Mouse (Mus musculus): ENCODE measurements around the gene Map1b. TPM values are rescaled to one million over a fixed set of nuclear protein-coding genes. Genes with fewer than 3 reads are reported as not detected.

Map1b gene
- total RNA-seq, 1 experiment from 2014 or later: 69.6 TPM

- DNase-seq: no peak
Measured at GRCm38 (mm10) chr13:99527936-99528335, 11.6 kb upstream of the Map1b start.

DNA sequence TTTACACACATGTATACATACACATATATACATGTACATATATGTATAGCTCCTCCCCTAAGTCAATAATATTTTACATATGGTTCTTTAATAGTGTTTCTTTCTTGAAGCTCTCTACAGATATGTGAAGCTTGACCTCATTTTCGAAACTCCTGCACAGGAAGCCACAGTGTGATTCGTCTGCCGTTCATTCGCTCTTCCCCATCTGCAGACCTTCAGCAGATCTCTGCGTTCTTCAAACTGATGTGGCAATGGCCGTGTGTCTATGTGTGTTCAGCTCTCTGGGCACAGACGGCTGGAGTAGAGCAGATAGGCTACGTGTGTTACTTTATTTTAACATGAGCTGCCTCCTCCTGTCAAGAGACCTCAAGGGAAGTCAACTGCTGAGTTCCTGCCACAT is 9.2 kb upstream of the Map1b start:
- no peak for DNase-seq

DNA sequence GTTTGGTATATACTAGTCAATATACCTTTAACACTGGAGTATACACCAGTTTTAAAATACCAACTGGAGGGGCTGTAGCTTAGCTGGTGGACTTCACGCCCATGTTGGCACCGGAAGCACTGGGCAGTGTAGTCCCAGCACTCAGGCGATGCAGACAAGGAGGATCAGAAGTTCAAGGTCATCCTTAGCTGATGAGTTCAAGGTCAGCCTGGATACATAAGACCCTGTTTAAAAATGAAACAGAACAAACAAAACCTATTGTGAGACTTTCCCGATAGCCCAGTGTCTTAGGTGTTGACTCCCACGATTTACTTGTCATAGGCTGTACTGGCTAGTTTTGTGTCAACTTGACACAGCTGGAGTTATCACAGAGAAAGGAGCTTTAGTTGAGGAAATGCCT is 1.5 kb upstream of the Map1b start:
- DNase-seq: no peak

DNA sequence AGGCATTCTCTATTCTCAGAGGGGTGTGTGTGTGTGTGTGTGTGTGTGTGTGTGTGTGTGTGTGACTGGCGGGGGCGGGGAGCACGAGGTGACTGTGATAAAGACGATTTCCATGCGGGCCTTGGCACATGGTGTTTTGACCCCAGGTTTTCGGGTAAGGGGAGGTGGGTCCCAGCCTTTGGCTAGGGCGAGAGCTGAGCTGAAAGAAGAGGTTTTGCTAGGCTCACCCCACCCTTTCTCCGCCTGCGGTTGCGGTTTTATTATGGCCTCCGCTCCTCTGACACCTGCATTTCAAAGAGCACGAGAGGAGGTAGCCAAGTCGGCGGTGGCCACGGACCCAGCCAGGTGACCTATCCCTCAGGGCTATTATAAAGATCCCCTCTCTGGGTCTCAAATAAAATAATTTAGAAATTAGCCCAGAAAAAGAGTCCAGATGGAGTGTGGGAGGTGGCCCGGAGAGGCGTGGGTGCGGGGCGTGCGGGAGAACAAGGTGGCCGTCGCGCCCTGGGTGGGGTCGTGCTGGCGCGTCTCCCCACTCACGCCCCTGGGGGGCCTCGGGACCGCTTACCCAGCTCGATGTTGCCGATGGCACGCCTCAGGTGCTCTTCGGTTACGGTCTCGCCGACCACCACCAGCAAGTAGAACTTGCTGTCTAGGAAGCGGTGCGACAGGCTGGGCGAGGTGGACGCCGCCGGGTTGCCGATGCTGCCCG is 448 bp downstream of the Map1b start:
- peak; percentile 25 for DNase-seq

DNA sequence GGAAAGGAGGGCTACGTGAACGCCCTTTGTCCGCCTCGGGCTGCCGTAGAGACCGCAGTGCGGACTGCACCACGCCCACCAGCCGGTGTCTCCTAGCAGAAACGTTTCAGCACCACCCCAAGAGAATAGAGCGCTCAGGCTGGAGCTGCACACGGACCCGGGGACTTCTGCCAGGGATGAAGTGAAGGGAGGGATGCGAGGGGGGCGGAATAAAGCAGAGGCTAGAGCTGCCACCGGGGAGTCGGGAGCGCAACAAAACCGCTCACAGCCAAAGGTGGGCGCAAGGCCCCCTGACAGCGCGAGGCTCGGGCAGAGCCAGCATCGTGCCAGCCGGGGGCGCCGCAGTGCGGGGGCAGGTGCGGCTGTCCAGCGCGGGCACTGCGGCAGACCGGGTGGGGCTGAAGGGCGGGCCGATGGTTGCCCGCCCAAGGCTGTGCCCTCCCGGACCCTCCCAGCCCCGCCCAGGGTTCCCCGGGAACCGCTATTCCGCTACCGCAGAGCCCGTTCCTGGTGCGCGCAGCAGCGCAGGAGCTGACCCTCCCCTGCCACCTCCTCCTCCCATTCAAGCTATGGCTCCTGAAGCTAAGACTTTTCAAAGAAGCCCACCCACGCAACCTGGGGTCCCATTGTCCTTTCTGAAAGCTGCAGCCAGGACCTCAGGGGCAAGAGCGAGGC is 1.3 kb downstream of the Map1b start:
- peak; percentile 78 for DNase-seq

DNA sequence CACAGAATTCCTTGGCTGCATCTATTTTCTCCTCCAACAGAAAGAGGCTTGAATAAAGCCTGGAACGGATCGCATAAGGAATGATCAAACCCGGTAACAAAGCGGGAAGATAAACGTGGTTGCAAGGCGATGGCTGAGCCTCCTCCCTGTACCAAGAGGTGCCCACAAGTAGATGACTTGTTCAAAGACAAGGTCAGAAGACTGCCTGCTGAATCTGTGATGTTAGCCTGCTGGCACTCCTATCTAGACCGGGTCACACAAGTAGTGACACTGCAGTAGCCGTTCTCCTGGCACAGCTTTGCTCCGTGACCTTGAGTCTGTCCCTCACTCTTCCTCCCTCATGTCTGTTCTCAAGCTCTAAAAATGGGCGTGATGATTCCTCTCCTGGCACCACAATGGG is 2.4 kb downstream of the Map1b start:
- peak; percentile 30 for DNase-seq

DNA sequence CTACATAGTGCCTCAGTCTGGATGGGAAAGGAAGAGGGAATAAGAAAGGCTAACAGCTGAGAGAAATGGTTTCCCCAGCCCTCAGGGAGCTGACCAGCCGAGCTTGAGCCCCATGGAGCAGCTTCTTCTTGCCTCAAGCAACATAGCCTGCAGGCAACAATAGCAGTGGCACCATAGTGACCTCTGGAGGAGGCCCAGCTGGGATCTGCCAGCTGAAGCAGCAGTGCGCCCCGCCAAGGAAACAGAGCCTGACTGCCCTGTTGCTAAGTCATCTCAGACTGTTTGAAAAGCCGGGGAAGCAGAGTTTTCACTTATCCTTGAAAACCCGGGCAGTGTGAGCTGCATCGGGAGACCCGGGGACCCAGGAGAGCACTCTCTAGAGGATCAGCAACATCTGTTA is 3.2 kb downstream of the Map1b start:
- peak; percentile 66 for DNase-seq

DNA sequence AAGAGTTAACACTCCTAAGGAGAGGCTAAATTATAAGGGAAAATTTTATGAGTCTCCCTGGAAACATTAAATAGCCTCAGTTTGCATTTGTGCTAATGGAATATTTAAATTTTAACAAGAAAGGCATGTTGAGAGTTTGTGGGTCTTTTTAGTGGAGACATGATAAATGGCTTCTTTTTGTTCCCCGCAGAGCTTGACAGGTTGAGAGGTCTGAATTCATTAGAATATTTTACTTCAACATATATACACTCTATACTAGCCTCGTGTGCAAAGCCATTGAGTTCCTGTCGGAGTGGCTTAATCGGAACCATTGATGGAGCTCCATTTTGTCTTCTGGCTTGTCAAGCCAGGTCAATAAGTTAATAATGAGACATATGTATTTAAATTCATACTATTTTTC is 6.4 kb downstream of the Map1b start:
- no peak for DNase-seq

- no peak for DNase-seq
Measured at GRCm38 (mm10) chr13:99506580-99506962, 9.8 kb downstream of the Map1b start.

DNA sequence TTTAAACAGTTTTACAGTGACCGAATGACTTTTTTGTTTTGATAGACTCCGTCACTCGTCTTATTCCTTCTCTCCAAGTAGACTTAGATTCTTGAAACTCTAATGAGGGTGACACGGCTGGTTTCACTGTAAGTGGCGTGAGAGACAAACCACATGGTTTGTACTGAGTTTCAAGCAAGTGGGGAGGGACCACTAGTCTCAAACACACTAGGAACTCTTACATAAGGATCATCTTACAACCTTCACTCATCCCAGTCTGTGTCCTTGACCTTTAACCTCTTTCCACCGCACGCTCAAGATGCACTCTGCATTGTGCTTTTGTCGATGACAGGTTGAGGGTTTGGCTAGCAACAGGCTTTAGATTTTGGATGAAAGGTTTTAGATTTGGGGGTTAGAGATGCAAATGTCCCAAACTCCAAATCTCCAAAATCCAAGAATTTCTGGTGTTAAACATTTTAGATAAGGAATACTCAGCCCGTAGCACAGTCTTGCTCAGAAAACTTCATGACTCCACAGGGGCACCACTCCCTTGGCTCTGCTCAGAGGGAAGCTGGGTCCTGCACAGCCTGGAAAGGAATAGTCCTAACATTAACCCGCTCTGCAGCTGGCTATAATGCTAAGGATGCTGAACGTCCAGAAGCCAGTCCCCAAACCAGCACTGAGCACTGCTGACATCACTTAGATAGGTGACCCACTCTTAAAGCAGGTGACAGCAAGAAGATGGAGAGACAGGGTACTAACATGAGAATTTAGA is 10.3 kb downstream of the Map1b start:
- DNase-seq: no peak

DNA sequence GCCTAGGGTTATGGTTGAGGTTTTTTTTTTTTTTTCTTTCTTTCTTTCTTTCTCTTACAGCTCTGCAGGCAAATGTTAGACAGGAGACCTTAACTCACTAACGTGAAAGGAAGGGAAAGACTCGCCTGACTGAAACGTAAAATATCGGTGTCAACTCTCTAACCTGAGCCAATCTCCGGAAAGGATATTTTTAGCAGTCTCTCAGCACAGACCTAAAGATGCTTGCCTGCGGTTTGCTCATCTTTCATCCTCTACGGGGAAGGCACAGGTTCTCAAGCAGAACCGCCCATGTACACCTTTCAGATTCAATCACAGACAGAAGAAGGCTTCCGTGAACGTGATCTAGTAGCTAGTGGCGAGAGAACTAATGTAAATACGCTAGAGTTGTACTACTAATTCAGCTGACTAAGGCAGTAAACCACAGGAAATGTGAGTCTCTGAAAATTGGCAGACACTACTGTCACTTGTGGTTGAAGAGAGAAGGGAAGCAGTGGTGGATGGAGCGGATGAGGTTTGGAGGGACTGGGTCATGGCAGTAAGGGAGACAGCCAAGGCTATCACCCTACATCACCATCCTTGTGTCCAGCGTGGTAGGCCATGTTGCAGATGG is 12.9 kb downstream of the Map1b start:
- DNase-seq: no peak

- DNase-seq: no peak
Measured at GRCm38 (mm10) chr13:99502911-99503310, 13.4 kb downstream of the Map1b start.

DNA sequence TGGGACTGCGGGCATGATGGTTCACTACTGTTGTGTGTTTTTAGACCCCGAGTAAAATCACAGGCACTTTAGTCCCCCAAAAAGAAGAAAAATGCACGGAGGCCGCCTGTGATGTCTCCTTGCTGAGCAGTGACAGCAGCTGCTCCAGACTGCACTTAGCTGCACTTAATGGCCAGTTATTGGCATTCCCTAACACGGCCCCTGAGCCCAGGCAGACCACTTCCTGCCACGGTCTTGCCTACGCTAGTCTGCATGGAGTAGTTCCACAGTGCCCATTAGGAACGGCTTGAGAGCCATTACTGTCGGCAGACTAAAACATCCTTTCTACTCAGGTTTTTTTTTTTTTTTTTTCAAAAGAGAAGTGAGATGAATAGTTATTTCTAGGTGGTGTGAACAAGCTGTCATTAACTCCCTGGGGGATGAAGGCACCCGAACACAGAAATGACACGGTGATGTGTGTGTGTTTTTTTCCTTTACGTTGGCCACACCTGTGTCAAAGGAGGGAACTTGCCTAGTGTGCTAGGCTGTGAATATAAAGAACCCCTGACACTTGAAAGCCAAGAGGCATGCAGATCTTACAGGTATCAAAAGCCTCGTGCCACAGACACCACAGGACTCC is 14.1 kb downstream of the Map1b start:
- no peak for DNase-seq

- DNase-seq: no peak
Measured at GRCm38 (mm10) chr13:99501393-99501792, 14.9 kb downstream of the Map1b start.

GRCm38 (mm10) chr13:99500609-99501008 is 15.7 kb downstream of the Map1b start:
- no peak for DNase-seq

- DNase-seq: no peak
Measured at GRCm38 (mm10) chr13:99499764-99500163, 16.6 kb downstream of the Map1b start.

DNA sequence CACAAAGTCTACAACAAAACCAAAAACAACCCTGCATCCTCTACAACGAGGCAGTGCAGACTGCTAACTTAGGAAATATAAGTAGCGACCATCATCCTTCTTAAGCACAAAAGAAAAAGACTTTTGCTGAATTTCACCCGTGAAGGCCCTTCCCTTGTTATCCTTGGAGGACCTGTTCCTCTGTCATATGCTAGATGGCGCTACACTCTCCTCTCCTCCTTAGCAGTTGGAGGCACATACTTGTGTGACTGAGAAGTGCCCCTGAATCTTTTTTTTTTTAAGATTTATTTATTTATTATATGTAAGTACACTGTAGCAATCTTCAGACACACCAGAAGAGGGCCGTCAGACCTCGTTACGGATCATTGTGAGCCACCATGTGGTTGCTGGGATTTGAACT is 20.2 kb downstream of the Map1b start:
- no peak for DNase-seq

DNA sequence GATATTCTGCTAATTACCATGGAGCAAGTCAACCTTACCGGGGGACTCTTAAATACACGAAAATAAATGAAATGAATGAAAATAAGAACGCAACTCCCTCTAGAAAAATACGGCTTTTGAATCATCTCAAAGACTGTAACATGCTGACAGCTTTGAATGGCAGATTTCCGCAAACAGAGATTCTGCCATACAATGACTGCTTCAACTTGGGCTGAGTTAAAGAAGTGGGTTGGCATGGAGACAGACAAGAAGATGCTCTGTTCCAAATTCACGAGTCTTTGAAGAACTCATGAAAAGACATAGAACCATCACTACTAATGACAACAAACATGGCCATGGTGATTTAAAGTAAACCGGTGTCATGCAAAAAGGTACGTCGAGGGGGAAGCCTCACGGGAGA is 21.9 kb downstream of the Map1b start:
- no peak for DNase-seq

GRCm38 (mm10) chr13:99493304-99493904 is 22.9 kb downstream of the Map1b start:
- no peak for DNase-seq

GRCm38 (mm10) chr13:99492619-99493303 is 23.6 kb downstream of the Map1b start:
- peak; percentile 17 for DNase-seq

GRCm38 (mm10) chr13:99489998-99490397 is 26.3 kb downstream of the Map1b start:
- no peak for DNase-seq
